Mouse (Mus musculus) 3134 (cell line): Measurements from ENCODE around the gene Mrfap1.

ENCODE experiments used
- DNase-seq: peaks from one replicate; pipeline ENCODE4 v3.0.0-alpha.2; 2011; ENCODE audit warnings: low spot score; ENCODE audit not compliant: insufficient read length; ENCODE audit errors: extremely low read depth

Gene Mrfap1

GRCm38 (mm10) chr5:36791861-36792260 is 4.7 kb downstream of the Mrfap1 start:
- no peak for DNase-seq

DNA sequence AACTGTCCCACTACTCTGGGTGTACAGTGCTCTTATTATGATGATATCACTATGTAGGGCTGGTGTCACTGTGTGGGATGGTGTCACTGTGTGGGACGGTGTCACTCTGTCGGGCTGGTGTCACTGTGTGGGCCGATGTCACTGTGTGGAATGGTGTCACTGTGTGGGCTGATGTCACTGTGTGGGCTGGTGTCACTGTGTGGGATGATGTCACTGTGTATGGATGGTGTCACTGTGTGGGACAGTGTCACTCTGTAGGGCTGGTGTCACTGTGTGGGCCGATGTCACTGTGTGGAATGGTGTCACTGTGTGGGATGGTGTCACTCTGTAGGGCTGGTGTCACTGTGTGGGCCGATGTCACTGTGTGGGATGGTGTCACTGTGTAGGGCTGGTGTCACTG is 10.5 kb downstream of the Mrfap1 start:
- DNase-seq = no peak

DNA sequence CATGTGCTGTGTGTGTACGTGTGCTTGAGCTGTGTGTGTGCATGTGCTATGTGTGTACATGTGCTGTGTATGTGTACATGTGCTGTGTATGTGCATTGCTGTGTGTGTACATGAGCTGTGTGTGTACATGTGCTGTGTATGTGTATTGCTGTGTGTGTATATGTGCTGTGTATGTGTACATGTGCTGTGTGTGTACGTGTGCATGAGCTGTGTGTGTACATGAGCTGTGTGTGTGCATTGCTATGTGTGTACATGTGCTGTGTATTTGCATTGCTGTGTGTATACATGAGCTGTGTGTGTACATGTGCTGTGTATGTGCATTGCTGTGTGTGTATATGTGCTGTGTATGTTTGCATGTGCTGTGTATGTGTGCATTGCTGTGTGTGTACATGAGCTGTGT is 17.1 kb downstream of the Mrfap1 start:
- DNase-seq = no peak

DNA sequence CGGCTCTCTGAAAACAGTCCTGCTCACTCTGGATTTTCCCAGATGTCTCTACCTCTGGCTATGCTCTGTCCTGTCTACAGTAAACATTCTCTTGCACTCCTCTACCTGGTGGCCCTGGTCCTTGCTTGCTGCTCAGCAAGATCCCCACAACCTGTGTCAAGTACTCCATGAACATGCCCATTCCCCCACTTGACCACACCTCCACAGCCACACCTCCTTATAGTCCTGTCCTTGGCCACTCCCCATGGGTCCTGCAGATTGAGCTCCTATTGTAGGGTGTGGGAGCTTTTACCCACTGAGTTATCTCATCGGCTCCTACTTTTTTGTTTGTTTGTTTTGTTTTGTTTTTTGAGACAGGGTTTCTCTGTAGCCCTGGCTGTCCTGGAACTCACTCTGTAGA is 17.7 kb downstream of the Mrfap1 start:
- no peak for DNase-seq

DNA sequence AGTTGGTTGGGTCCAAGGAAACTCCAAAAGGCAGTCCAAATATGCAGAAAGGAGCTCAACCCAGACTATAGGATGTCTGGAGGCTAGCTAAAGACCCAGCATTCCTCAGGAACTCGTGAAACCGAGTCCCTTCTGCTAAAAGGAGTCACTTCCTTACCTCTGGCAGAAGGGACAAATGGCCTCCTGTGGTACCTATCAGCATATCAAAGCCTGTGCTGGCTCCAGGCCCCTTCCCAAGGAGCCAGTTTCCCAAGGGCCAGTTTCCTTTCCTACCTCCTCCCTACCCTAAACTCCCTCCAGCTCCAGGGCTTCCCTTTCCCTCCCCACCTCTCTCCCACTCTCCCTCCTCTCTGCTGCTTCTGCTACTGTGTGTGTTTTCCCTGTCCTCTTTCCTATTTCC is 19.4 kb downstream of the Mrfap1 start:
- no peak for DNase-seq

DNA sequence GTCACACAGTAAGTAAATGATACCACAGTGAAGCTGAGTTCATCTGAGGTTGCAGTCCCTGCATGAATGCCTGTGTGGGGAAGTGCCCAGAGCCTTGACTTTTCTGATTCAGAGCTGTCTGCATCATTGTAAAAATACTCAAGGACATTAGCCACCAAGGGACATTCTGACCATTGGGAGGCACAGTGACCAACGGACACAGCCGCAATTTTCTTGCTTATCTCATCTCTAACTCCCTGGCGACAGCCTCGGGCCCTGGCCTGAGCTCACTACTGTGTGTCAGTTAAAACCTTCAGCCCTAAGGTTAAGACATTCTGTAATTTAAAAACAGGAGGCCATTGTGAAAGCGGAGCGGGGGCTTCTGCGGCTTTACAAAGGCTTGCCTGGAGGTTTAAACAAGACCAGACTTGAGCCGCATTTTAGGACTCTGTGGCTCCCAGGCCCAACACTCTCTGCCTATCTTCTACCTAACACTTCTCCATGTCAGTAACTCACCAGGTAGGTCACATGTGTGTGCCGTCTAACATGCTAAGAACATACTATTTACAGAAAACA is 20.5 kb downstream of the Mrfap1 start:
- no peak for DNase-seq

- no peak for DNase-seq
Measured at GRCm38 (mm10) chr5:36775317-36775716, 21.3 kb downstream of the Mrfap1 start.

GRCm38 (mm10) chr5:36772586-36772985 is 24.0 kb downstream of the Mrfap1 start:
- DNase-seq = no peak

DNA sequence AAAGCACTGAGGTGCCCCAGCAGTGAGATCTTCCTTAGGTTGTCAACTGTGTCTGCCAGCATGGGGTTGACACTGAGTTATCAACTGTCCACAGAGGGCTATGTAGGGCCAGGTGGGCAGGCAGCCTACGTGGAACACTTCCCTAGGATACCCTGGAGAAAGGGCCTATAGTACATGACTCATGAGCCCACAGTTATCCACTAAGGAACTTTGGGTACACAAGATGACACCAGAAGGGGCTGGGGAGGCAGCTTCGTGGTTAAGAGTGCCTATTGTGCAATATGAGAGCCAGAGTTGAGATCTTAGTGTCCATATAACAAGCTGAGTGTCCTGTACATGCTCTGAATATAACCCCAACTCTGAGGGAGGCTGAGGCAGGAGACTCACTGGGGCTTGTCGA is 27.0 kb downstream of the Mrfap1 start:
- DNase-seq = no peak

GRCm38 (mm10) chr5:36766958-36767703 is 29.4 kb downstream of the Mrfap1 start:
- DNase-seq = no peak

GRCm38 (mm10) chr5:36759848-36760247 is 36.7 kb downstream of the Mrfap1 start:
- no peak for DNase-seq

- DNase-seq = peak; percentile 43
Measured at GRCm38 (mm10) chr5:36757033-36757432, 39.5 kb downstream of the Mrfap1 start.

DNA sequence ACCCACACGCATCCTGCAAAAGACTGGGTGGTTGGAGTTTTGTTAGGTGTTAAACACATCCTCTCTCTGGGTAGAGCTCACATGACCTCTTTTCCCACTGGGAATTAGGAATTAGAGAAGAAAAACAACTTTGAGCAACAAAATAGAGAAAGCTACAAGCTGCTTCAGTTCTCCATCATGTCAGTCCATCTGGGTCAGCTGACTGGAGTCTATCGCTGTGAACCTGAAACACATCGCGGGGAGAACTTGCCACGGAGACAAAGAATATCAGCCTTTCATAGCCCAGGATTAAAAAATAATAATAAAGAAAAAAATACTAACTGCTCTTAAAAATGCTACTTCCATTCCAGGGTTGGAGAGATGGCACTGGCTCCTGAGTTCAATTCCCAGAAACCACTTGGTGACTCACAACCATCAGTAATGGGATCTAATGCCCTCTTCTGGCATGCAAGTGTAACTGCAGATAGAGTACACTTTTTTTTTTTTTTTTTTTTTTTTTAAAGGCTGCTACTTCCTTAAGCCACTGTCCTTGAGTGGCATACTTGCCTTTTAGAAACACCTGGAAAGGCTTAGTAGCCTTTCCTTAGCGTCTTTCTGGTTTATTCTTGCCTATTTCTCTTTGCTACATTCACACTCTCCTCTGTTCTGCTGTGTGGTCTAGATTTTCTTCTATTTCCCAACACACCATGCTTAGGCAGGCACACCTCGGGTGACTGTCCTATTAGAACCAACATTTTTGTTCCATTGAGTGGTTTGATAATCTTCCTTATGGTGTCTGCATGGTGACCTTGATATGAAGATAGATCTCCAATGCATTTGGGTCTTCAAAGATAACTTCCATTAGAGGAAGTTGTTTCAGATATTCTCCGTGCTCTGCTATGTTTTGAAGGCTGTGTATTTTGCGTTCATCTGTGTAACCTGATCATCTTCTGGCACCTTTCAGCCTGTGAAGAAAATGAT is 46.2 kb downstream of the Mrfap1 start:
- no peak for DNase-seq

DNA sequence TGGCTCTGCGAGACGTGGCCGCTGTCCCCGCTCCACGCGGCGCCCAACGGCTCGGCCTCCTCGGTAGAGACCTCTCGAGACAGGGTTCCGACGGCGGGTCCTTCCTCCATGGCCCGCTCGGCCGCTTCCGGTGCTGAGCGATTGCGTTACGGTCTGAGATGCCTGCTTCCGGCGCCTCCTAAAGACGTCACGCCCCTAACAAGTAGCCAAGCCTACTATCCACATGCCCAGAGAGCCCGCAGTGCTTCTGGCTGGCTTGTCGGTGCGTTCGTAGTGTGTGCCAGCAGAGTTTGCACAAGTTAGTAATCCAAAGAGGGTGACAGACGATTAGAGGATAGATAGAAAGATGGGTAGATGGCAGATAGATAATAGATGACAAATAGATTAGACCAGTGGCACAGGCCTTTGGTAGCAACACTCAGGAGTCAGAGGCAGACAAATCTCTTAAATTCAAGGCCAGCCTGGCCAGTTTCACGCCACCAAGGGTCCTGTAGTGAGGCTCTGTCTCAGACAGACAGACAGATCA is 48.0 kb downstream of the Mrfap1 start, which contains the start of gene Bloc1s4:
TSS of gene Bloc1s4 (minus strand) at position 115 of the 526 bp plus-strand sequence.
- DNase-seq = peak; percentile 80

DNA sequence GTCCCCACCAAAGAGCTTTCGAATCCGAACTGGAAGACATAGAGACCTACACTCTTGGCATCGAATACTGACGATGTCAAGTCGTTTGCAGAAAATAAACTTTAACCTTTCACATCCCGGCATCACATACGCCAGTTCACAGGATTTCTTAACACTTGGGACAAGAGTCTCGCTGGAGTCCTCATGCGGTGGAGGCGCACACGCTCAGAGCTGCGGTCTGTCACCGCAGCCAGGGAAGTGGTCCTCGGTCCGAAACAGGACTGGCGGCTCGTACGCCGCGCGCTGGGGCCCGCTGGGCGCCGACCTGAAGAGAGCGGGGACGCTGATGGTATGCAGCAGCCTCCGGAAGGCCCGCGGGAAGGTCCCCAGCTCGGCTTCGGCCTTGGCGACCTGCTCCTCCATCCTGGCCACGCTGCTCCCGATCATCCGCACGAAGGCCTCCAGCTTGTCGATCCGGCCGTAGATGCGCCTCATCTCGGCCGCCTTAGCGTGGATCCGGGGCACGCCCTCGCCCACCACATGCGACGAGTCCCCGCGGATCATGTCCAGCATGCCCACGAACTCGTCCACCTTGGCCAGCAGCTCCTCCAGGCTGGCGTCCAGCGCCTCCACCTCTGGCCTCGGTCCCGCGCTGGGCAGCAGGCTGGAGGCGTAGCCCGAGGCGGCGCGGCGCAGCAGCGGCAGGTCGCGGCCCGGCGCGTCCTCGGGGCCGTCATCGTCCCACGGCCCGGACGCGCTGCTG is 48.6 kb downstream of the Mrfap1 start:
- no peak for DNase-seq

GRCm38 (mm10) chr5:36747071-36747470 is 49.5 kb downstream of the Mrfap1 start:
- DNase-seq = no peak
